Mouse (Mus musculus) limb, embryonic 12.5 days (tissue): ENCODE measurements around the gene Eddm3b. TPM values are rescaled to one million over a fixed set of nuclear protein-coding genes. Genes with fewer than 3 reads are reported as not detected.
"Not testable (repeated sequence)": the region's sequence is repeated elsewhere in the genome, so short reads cannot be mapped to it uniquely, and the experiment has no call there.

Experiments used
- ATAC-seq: fragments of 200-750 bp; cut with Nextera tagmentation; 2 replicates; pipeline ENCODE4 v1.8.0; 2017; ENCODE audit warnings: low read depth, moderate TSS enrichment; ENCODE audit not compliant: insufficient number of reproducible peaks, insufficient read depth, low FRiP score, low TSS enrichment
- H3K27ac ChIP-seq: fragments of 300-500 bp; sonication (generic); 2 replicates; pipeline ENCODE4 v1.5.1; 2016; ENCODE audit warnings: mild to moderate bottlenecking, moderate library complexity
- H3K27me3 ChIP-seq: fragments of 300-500 bp; sonication (generic); 2 replicates; pipeline ENCODE4 v1.6.1; 2016; ENCODE audit warnings: mild to moderate bottlenecking, moderate library complexity
- H3K36me3 ChIP-seq: fragments of 300-500 bp; sonication (generic); 2 replicates; pipeline ENCODE4 v1.6.1; 2016; ENCODE audit warnings: mild to moderate bottlenecking, moderate library complexity
- H3K4me1 ChIP-seq: fragments of 300-500 bp; sonication (generic); replicated peaks from 2 replicates; pipeline ENCODE4 v1.6.1; 2016
- H3K4me2 ChIP-seq: fragments of 300-500 bp; sonication (generic); 2 replicates; pipeline ENCODE4 v1.6.1; 2016; ENCODE audit warnings: mild to moderate bottlenecking, moderate library complexity
- H3K4me3 ChIP-seq: fragments of 300-500 bp; sonication (generic); replicated peaks from 2 replicates; pipeline ENCODE4 v1.5.1; 2016; ENCODE audit warnings: mild to moderate bottlenecking
- H3K9ac ChIP-seq: fragments of 300-500 bp; sonication (generic); replicated peaks from 2 replicates; pipeline ENCODE4 v1.6.1; 2016; ENCODE audit warnings: mild to moderate bottlenecking, moderate library complexity
- H3K9me3 ChIP-seq: fragments of 300-500 bp; sonication (generic); 2 replicates; pipeline ENCODE4 v1.6.1; 2016; ENCODE audit warnings: mild to moderate bottlenecking, moderate library complexity
- WGBS: fragments of 180-500 bp; shearing (Covaris S2); methylation state at CpG from one replicate; pipeline ENCODE4 v1.1.7; 2016; 5-methylcytosine and 5-hydroxymethylcytosine counted together
- polyA plus RNA-seq: library from polyadenylated mRNA; unstranded; fragments of >200 nt; fragmentation: Nextera tagmentation; extraction: Ambion mirVana; gene quantifications from 2 replicates; pipeline ENCODE4 v1.2.1, GENCODE M21; 2016

Eddm3b gene
- polyA plus RNA-seq, 1 experiment from 2014 or later: not detected

- ATAC-seq: no peak
- WGBS: 85% methylated on average over 6 of the region's 6 CpGs
Observed at GRCm38 (mm10) chr14:51145521-51145920, 31.3 kb downstream of the Eddm3b start.

GRCm38 (mm10) chr14:51146685-51147084 is 32.5 kb downstream of the Eddm3b start, which contains the start of gene Rnase1:
Rnase1 (minus strand) TSS chr14:51146785.
- 74% methylated on average over 2 of the region's 2 CpGs for WGBS
- H3K9ac ChIP-seq: no peak within 1 kb of the TSS
- H3K4me2 ChIP-seq: no peak within 1 kb of the TSS
- no peaks in the 10 kb centered on the region for H3K9me3 ChIP-seq
- ATAC-seq: no peak
- H3K27me3 ChIP-seq: no peaks in the 10 kb centered on the region
- no peak within 1 kb of the TSS for H3K27ac ChIP-seq
- H3K4me3 ChIP-seq: no peak within 1 kb of the TSS
- no peaks in the 10 kb centered on the region for H3K4me1 ChIP-seq
- no peaks in the 10 kb centered on the region for H3K36me3 ChIP-seq

More at GRCm38 (mm10) chr14:51145521-51145920, 31.3 kb downstream of the Eddm3b start:
- Histone ChIP-seq H3K27ac (no peak overlapping the region), H3K36me3 (no peaks in the 10 kb centered on the region), H3K4me3 (no peak overlapping the region), H3K4me2 (no peak overlapping the region), H3K27me3 (no peaks in the 10 kb centered on the region), H3K4me1 (no peaks in the 10 kb centered on the region), H3K9me3 (no peaks in the 10 kb centered on the region), H3K9ac (no peak overlapping the region)

- ATAC-seq: no peak
- Histone ChIP-seq H3K4me1 (no peaks in the 10 kb centered on the region), H3K9ac (no peak overlapping the region), H3K27me3 (no peaks in the 10 kb centered on the region), H3K9me3 (no peaks in the 10 kb centered on the region), H3K4me2 (no peak overlapping the region), H3K36me3 (no peaks in the 10 kb centered on the region), H3K4me3 (no peak overlapping the region), H3K27ac (no peak overlapping the region)
- 66% methylated on average over 3 of the region's 3 CpGs for WGBS
Observed at GRCm38 (mm10) chr14:51148006-51148405, 33.8 kb downstream of the Eddm3b start.

GRCm38 (mm10) chr14:51149164-51149563 is 34.9 kb downstream of the Eddm3b start:
- no peak overlapping the region for H3K9ac ChIP-seq
- H3K4me1 ChIP-seq: no peaks in the 10 kb centered on the region
- H3K9me3 ChIP-seq: no peaks in the 10 kb centered on the region
- WGBS: 21% methylated on average over 5 of the region's 5 CpGs
- no peak overlapping the region for H3K27ac ChIP-seq
- no peak overlapping the region for H3K4me2 ChIP-seq
- no peaks in the 10 kb centered on the region for H3K27me3 ChIP-seq
- ATAC-seq: no peak
- H3K4me3 ChIP-seq: no peak overlapping the region
- H3K36me3 ChIP-seq: no peaks in the 10 kb centered on the region

- Histone ChIP-seq H3K4me3 (no peak overlapping the region), H3K9ac (no peak overlapping the region), H3K27me3 (no peaks in the 10 kb centered on the region), H3K36me3 (no peaks in the 10 kb centered on the region), H3K27ac (no peak overlapping the region), H3K4me2 (no peak overlapping the region), H3K9me3 (no peaks in the 10 kb centered on the region), H3K4me1 (no peaks in the 10 kb centered on the region)
- no peak for ATAC-seq
- WGBS: 93% methylated on average over 3 of the region's 3 CpGs
Observed at GRCm38 (mm10) chr14:51150206-51150831, 36.1 kb downstream of the Eddm3b start.

GRCm38 (mm10) chr14:51152249-51152870 is 38.1 kb downstream of the Eddm3b start:
- Histone ChIP-seq H3K27me3 (no peaks in the 10 kb centered on the region), H3K27ac (no peak overlapping the region), H3K4me3 (no peak overlapping the region), H3K9ac (no peak overlapping the region), H3K36me3 (no peaks in the 10 kb centered on the region), H3K4me1 (no peaks in the 10 kb centered on the region), H3K9me3 (no peaks in the 10 kb centered on the region), H3K4me2 (no peak overlapping the region)
- WGBS: 69% methylated on average over 5 of the region's 5 CpGs
- ATAC-seq: no peak

GRCm38 (mm10) chr14:51156056-51156735 is 42.0 kb downstream of the Eddm3b start:
- no peak overlapping the region for H3K4me2 ChIP-seq
- H3K4me1 ChIP-seq: no peaks in the 10 kb centered on the region
- no peak overlapping the region for H3K27ac ChIP-seq
- H3K27me3 ChIP-seq: no peaks in the 10 kb centered on the region
- H3K9me3 ChIP-seq: no peaks in the 10 kb centered on the region
- H3K9ac ChIP-seq: no peak overlapping the region
- 86% methylated on average over 5 of the region's 5 CpGs for WGBS
- H3K36me3 ChIP-seq: no peaks in the 10 kb centered on the region
- no peak overlapping the region for H3K4me3 ChIP-seq
- ATAC-seq: no peak

GRCm38 (mm10) chr14:51156736-51157068 is 42.5 kb downstream of the Eddm3b start:
- H3K27me3 ChIP-seq: no peaks in the 10 kb centered on the region
- H3K9me3 ChIP-seq: no peaks in the 10 kb centered on the region

GRCm38 (mm10) chr14:51157072-51157471 is 42.8 kb downstream of the Eddm3b start:
- Histone ChIP-seq H3K27ac (no peak overlapping the region), H3K9me3 (no peaks in the 10 kb centered on the region), H3K4me2 (no peak overlapping the region), H3K9ac (no peak overlapping the region), H3K4me3 (no peak overlapping the region), H3K36me3 (no peaks in the 10 kb centered on the region), H3K4me1 (no peaks in the 10 kb centered on the region), H3K27me3 (no peaks in the 10 kb centered on the region)
- ATAC-seq: no peak
- 94% methylated on average over 1 of the region's 1 CpGs for WGBS

More at GRCm38 (mm10) chr14:51156736-51157068, 42.5 kb downstream of the Eddm3b start:
- 51% methylated on average over 4 of the region's 4 CpGs for WGBS
- Histone ChIP-seq H3K36me3 (no peaks in the 10 kb centered on the region), H3K9ac (no peak overlapping the region), H3K4me3 (no peak overlapping the region), H3K4me2 (no peak overlapping the region), H3K27ac (no peak overlapping the region), H3K4me1 (no peaks in the 10 kb centered on the region)
- no peak for ATAC-seq

- H3K4me2 ChIP-seq, H3K27me3 ChIP-seq, H3K4me3 ChIP-seq, ATAC-seq, H3K9me3 ChIP-seq, H3K27ac ChIP-seq, H3K9ac ChIP-seq, H3K36me3 ChIP-seq, H3K4me1 ChIP-seq: not testable (repeated sequence)
- 92% methylated on average over 3 of the region's 3 CpGs for WGBS
Observed at GRCm38 (mm10) chr14:51161976-51162375, 47.8 kb downstream of the Eddm3b start, which contains the start of gene Rnase2b. Rnase2b (plus strand) TSS chr14:51162260.

- 72% methylated on average over 6 of the region's 6 CpGs for WGBS
- H3K36me3 ChIP-seq, H3K27me3 ChIP-seq, H3K4me2 ChIP-seq, H3K4me1 ChIP-seq, H3K27ac ChIP-seq, ATAC-seq, H3K4me3 ChIP-seq, H3K9me3 ChIP-seq, H3K9ac ChIP-seq: not testable (repeated sequence)
Observed at GRCm38 (mm10) chr14:51163323-51163722, 49.1 kb downstream of the Eddm3b start.
